Mouse (Mus musculus) lung, postnatal 14 days (tissue): ENCODE data around the gene Zc3h4.

ENCODE experiments used
- DNase-seq: peaks from one replicate; pipeline ENCODE4 v3.0.0; 2021

Zc3h4 gene

GRCm38 (mm10) chr7:16401991-16402431 is 1.3 kb downstream of the Zc3h4 start:
- peak; percentile 47 for DNase-seq

- no peak for DNase-seq
Observed at GRCm38 (mm10) chr7:16402449-16402848, 1.7 kb downstream of the Zc3h4 start.

- peak; percentile 30 for DNase-seq
Observed at GRCm38 (mm10) chr7:16402968-16403948, 2.5 kb downstream of the Zc3h4 start.

GRCm38 (mm10) chr7:16404315-16405072 is 3.8 kb downstream of the Zc3h4 start:
- no peak for DNase-seq

GRCm38 (mm10) chr7:16405073-16405455 is 4.4 kb downstream of the Zc3h4 start:
- peak; percentile 52 for DNase-seq

GRCm38 (mm10) chr7:16405516-16406351 is 5.0 kb downstream of the Zc3h4 start:
- peak; percentile 71 for DNase-seq

GRCm38 (mm10) chr7:16406978-16407377 is 6.3 kb downstream of the Zc3h4 start:
- no peak for DNase-seq

GRCm38 (mm10) chr7:16411100-16411499 is 10.4 kb downstream of the Zc3h4 start:
- no peak for DNase-seq

GRCm38 (mm10) chr7:16412220-16412896 is 11.6 kb downstream of the Zc3h4 start:
- peak; percentile 28 for DNase-seq

- DNase-seq, result no peak
Observed at GRCm38 (mm10) chr7:16412930-16413329, 12.2 kb downstream of the Zc3h4 start.

- no peak for DNase-seq
Observed at GRCm38 (mm10) chr7:16415426-16415825, 14.7 kb downstream of the Zc3h4 start.

GRCm38 (mm10) chr7:16417141-16417771 is 16.5 kb downstream of the Zc3h4 start:
- DNase-seq, result peak; percentile 58

GRCm38 (mm10) chr7:16418713-16419112 is 18.0 kb downstream of the Zc3h4 start:
- DNase-seq, result no peak

- DNase-seq, result no peak
Observed at GRCm38 (mm10) chr7:16420493-16421118, 19.9 kb downstream of the Zc3h4 start.

GRCm38 (mm10) chr7:16422222-16422856 is 21.6 kb downstream of the Zc3h4 start:
- no peak for DNase-seq

- DNase-seq, result no peak
Observed at GRCm38 (mm10) chr7:16423731-16424130, 23.0 kb downstream of the Zc3h4 start.

- DNase-seq, result no peak
Observed at GRCm38 (mm10) chr7:16425721-16426120, 25.0 kb downstream of the Zc3h4 start.

- peak; percentile 92 for DNase-seq
Observed at GRCm38 (mm10) chr7:16426129-16426729, 25.5 kb downstream of the Zc3h4 start.

GRCm38 (mm10) chr7:16433352-16433971 is 32.8 kb downstream of the Zc3h4 start:
- DNase-seq, result no peak

GRCm38 (mm10) chr7:16435088-16435487 is 34.4 kb downstream of the Zc3h4 start:
- no peak for DNase-seq
